Mouse (Mus musculus) erythroblast, embryonic 14.5 days (primary cell): ENCODE results near the gene Scd4.

Experiments
- GATA1 ChIP-seq: IDR thresholded peaks from 2 replicates; pipeline ENCODE4 v1.6.1; 2012; ENCODE audit warnings: low read length, inconsistent platforms, mixed read lengths
- TAL1 ChIP-seq: IDR thresholded peaks from 3 replicates; pipeline ENCODE4 v1.6.1; 2012; ENCODE audit warnings: low read length, inconsistent platforms, mixed read lengths

- TF ChIP-seq GATA1 = no peak
- no peak for TF ChIP-seq TAL1
Measured at GRCm38 (mm10) chr19:44297862-44298261, 35.0 kb upstream of the Scd4 start.
